Mouse (Mus musculus): ENCODE measurements around the gene Dhrs1. TPM values are rescaled to one million over a fixed set of nuclear protein-coding genes. Genes with fewer than 3 reads are reported as not detected.

Gene Dhrs1
- polyA plus RNA-seq, 1 experiment from 2014 or later: 39.4 TPM

DNA sequence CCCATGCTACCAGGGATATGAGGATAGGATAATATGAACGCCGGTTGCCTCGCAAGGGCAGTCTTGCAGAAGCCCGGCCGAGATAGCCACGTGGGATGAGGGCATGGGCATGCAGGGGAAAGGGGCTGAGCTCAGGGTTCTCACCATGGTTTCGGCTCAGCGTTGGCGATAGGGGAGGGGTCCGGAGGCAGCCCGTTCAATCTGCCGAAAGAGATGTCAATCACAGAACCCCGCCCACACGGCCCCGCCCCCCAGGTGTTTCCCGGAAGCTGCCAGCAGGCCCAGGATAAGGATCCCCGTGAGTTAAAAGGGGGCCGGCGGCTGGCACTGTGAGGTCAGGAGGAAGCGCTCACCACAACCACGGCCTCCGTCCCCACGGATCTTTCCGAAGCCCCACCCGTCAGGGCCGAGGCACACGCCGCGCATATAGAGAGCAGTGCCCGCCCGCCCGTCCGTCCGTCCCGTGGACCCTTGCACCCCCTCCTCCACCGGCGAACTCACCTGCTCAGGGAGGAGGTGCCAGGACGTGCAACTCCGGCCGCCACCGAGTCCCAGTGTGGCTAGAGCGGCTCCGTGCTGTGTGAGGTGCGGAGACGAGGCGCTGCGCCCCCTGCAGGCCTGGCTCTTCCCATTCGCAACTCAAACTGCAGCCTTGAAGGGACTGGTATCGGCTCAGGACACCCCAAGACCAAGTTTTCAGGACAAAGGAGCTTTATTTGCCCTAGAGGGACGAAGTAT lies 23.6 kb downstream of the Dhrs1 start, which contains the start of gene Rabggta:
TSS of gene Rabggta (minus strand) at position 564 of the 738 bp plus-strand sequence.
- ATAC-seq (ENCODE audit: insufficient read depth): peak; percentile 89
- peak within 1 kb of the TSS; percentile 85 for H3K4me3 ChIP-seq (replicated peaks)
- peaks cover 14% of the 10 kb centered on the region; the same call in 1 of the 2 replicates for H3K36me3 ChIP-seq (replicated peaks)
- H3K27me3 ChIP-seq: no peaks in the 10 kb centered on the region
- under 1% methylated on average over 50 of the region's 50 CpGs for WGBS (ENCODE audit: insufficient replicate concordance)
- no peaks in the 10 kb centered on the region for H3K9me3 ChIP-seq (replicated peaks)
- H3K4me2 ChIP-seq: peak within 1 kb of the TSS; percentile 87
- peak within 1 kb of the TSS; percentile 87 for H3K27ac ChIP-seq (replicated peaks)
- H3K4me1 ChIP-seq (replicated peaks): peaks cover 50% of the 10 kb centered on the region
- peak within 1 kb of the TSS; percentile 74 for H3K9ac ChIP-seq

DNA sequence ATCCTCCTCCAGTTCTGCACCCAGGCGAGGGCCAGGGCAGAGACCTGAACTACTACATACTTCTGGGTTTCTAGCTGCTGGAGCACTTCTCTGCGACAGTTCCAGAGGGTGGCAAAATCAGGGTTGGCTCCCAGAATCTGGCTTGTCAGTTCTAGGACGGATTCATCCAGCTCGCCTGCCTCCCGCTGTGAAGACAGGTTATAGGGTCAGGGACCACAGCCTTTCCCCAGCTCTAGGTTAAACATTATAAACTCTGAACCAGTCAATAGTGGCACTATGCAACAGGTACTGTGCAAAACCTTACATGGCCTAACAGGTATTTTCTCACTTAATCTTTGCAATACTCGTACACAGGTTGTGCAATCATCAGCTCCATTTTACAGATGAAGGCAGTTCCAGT lies 24.4 kb downstream of the Dhrs1 start:
- no peaks in the 10 kb centered on the region for H3K27me3 ChIP-seq
- 70% methylated on average over 6 of the region's 6 CpGs for WGBS (ENCODE audit: insufficient replicate concordance)
- H3K9me3 ChIP-seq (replicated peaks): no peaks in the 10 kb centered on the region
- H3K36me3 ChIP-seq (replicated peaks): peaks cover 14% of the 10 kb centered on the region; the same call in 1 of the 2 replicates
- peak overlapping the region; percentile 87 for H3K4me2 ChIP-seq
- peak overlapping the region; percentile 74; the same call in 1 of the 2 replicates for H3K9ac ChIP-seq
- peaks cover 50% of the 10 kb centered on the region for H3K4me1 ChIP-seq (replicated peaks)
- H3K4me3 ChIP-seq (replicated peaks): peak overlapping the region; percentile 85
- peak overlapping the region; percentile 87 for H3K27ac ChIP-seq (replicated peaks)
- no peak for ATAC-seq (ENCODE audit: insufficient read depth)

DNA sequence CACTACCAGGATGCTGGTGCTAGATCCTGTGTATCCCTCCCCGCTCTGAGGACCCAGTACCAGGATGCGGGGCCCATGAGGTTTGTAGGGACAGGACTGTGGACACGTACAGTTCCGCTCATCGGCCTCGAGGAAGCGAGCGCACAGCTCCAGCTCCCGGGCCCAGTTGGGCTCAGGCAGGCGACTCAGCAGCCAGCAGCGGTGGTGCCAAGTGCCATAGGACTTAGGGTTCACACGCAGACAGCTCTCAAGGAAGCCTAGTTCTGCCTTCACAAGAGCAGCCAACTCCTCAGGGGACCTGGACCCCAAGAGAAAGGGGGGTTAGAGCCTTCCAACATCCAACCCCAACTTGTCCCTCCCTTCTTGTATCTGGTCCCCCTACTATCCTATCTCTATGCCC lies 24.8 kb downstream of the Dhrs1 start:
- H3K4me2 ChIP-seq: peak overlapping the region; percentile 87
- no peak for ATAC-seq (ENCODE audit: insufficient read depth)
- no peaks in the 10 kb centered on the region for H3K27me3 ChIP-seq
- peak overlapping the region; percentile 85; the same call in 1 of the 2 replicates for H3K4me3 ChIP-seq (replicated peaks)
- H3K4me1 ChIP-seq (replicated peaks): peaks cover 50% of the 10 kb centered on the region
- H3K9me3 ChIP-seq (replicated peaks): no peaks in the 10 kb centered on the region
- peak overlapping the region; percentile 87 for H3K27ac ChIP-seq (replicated peaks)
- 91% methylated on average over 12 of the region's 12 CpGs for WGBS (ENCODE audit: insufficient replicate concordance)
- no peak overlapping the region for H3K9ac ChIP-seq
- peaks cover 14% of the 10 kb centered on the region; the same call in 1 of the 2 replicates for H3K36me3 ChIP-seq (replicated peaks)

DNA sequence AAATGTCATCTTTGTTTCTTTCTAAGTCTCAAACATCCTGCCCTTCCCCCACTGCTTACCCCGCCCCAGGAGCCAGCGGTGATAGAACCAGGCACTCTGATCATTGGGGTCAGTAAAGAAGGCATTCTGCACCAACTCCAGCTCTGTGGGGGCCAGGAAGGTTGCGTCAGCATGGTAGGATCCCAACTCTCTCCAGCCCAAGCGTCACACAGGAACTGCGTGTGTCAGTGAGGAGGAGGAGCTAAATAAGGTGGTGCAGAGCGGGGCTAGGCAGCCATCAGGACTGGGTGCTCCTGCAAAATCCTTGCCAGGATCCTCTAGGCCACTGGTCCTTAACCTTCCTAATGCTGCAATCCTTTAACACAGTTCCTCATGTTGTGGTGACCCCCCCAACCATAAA lies 25.8 kb downstream of the Dhrs1 start:
- no peak overlapping the region for H3K9ac ChIP-seq
- no peak overlapping the region for H3K4me2 ChIP-seq
- H3K27ac ChIP-seq (replicated peaks): no peak overlapping the region
- WGBS (ENCODE audit: insufficient replicate concordance): 79% methylated on average over 6 of the region's 6 CpGs
- H3K27me3 ChIP-seq: no peaks in the 10 kb centered on the region
- peaks cover 14% of the 10 kb centered on the region; the same call in 1 of the 2 replicates for H3K36me3 ChIP-seq (replicated peaks)
- no peak for ATAC-seq (ENCODE audit: insufficient read depth)
- H3K9me3 ChIP-seq (replicated peaks): no peaks in the 10 kb centered on the region
- peaks cover 48% of the 10 kb centered on the region for H3K4me1 ChIP-seq (replicated peaks)
- no peak overlapping the region for H3K4me3 ChIP-seq (replicated peaks)

DNA sequence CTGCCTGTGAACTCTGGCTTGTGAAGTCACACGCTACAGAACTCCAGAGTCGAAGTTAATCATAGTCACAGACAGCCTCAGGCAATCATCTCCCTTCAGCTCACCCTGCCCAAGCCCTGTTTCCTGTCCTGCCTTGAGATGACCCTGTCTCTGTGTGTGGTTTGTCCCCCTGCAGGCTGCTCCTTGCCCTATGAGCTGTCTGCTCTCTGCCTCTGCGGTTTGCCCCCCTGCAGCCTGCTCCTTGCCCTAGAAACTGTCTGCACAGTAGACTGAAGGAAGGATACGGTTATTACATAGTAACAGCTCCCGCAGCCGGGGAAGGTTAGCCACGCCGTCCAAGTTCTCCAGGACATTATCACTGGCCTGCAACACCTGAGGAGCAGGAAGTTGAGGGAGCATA lies 28.6 kb downstream of the Dhrs1 start:
- H3K27ac ChIP-seq (replicated peaks): no peak overlapping the region
- peaks cover 12% of the 10 kb centered on the region; the same call in 1 of the 2 replicates for H3K27me3 ChIP-seq
- peaks cover 42% of the 10 kb centered on the region for H3K4me1 ChIP-seq (replicated peaks)
- no peak overlapping the region for H3K4me2 ChIP-seq
- WGBS (ENCODE audit: insufficient replicate concordance): 67% methylated on average over 8 of the region's 8 CpGs
- H3K36me3 ChIP-seq (replicated peaks): peaks cover 14% of the 10 kb centered on the region; the same call in 1 of the 2 replicates
- H3K9ac ChIP-seq: no peak overlapping the region
- ATAC-seq (ENCODE audit: insufficient read depth): no peak
- H3K9me3 ChIP-seq (replicated peaks): no peaks in the 10 kb centered on the region
- H3K4me3 ChIP-seq (replicated peaks): no peak overlapping the region

DNA sequence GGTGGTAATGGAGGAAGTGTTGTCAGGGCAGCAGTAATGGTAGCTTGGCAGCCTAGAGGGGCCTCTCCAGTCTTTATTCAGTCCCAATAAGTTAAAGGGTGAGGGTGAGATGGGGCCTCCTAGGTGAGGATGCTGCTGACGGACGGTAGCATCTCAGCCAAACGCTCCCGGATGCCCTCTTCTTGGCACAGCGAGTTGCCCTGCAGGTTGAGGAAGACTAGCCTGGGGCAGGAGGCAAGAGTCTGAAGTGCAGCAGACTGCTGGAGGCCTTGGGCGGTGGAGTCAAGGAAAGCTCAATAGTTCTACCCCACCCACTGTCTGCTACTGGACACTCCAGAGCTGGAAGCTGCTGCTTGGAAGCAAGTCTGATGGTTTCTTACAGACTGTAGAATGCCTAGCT lies 29.2 kb downstream of the Dhrs1 start:
- peaks cover 12% of the 10 kb centered on the region; the same call in 1 of the 2 replicates for H3K27me3 ChIP-seq
- H3K9ac ChIP-seq: no peak overlapping the region
- H3K27ac ChIP-seq (replicated peaks): no peak overlapping the region
- H3K9me3 ChIP-seq (replicated peaks): no peaks in the 10 kb centered on the region
- no peak overlapping the region for H3K4me3 ChIP-seq (replicated peaks)
- H3K4me2 ChIP-seq: no peak overlapping the region
- no peak for ATAC-seq (ENCODE audit: insufficient read depth)
- peaks cover 14% of the 10 kb centered on the region; the same call in 1 of the 2 replicates for H3K36me3 ChIP-seq (replicated peaks)
- H3K4me1 ChIP-seq (replicated peaks): peaks cover 36% of the 10 kb centered on the region
- 83% methylated on average over 6 of the region's 6 CpGs for WGBS (ENCODE audit: insufficient replicate concordance)

DNA sequence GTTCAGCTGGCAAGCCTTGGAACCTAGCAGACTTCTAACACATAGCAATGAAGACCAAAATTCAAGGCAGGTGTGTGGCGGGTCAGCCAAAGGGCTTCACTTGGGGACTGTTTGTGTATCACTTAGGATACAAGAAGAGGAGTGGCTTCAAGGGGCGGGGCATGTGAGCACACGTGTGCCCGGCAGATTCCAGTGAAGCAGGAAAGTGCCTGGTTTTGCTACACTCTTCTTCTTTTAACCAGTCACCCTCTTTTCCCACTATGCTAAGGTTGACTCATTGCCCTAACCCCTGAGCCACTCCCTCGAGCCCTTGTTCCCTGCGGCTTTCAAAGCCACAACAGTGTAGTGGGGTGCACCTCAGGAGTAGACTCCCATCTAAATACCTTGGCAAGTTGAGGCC lies 30.6 kb downstream of the Dhrs1 start:
- ATAC-seq (ENCODE audit: insufficient read depth): no peak
- H3K4me2 ChIP-seq: no peak overlapping the region
- 29% methylated on average over 6 of the region's 6 CpGs for WGBS (ENCODE audit: insufficient replicate concordance)
- no peak overlapping the region for H3K4me3 ChIP-seq (replicated peaks)
- peaks cover 34% of the 10 kb centered on the region for H3K4me1 ChIP-seq (replicated peaks)
- peaks cover 12% of the 10 kb centered on the region; the same call in 1 of the 2 replicates for H3K27me3 ChIP-seq
- no peaks in the 10 kb centered on the region for H3K9me3 ChIP-seq (replicated peaks)
- H3K36me3 ChIP-seq (replicated peaks): peaks cover 14% of the 10 kb centered on the region; the same call in 1 of the 2 replicates
- H3K9ac ChIP-seq: no peak overlapping the region
- no peak overlapping the region for H3K27ac ChIP-seq (replicated peaks)

DNA sequence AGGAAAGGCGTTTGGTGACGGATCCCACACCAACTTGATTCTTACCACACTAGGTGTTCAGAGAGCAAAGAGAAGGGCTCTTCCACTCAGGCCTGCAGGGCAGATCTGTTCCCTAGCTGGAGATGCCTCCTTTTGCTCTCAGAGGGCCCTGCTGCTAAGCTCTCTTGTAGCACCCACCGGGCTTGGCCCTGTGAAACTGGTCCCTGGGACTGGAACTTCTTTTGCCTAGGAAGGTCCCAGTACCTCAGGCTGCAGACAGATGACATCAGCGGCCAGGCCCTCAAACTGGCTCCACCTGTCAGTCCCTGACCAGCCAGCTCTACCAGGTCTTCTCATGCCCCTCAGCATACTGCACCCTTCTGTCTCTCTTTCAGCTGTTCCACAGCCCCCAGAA lies 31.8 kb downstream of the Dhrs1 start, which contains the start of gene Tgm1:
TSS of gene Tgm1 (minus strand) at position 198 of the 394 bp plus-strand sequence.
- H3K9ac ChIP-seq: peak within 1 kb of the TSS; percentile 21; the same call in 1 of the 2 replicates
- no peaks in the 10 kb centered on the region for H3K9me3 ChIP-seq (replicated peaks)
- peak; percentile 11; the same call in 1 of the 2 replicates for ATAC-seq (ENCODE audit: insufficient read depth)
- H3K36me3 ChIP-seq (replicated peaks): peaks cover 7% of the 10 kb centered on the region; the same call in 1 of the 2 replicates
- H3K27me3 ChIP-seq: peaks cover 12% of the 10 kb centered on the region; the same call in 1 of the 2 replicates
- H3K4me2 ChIP-seq: peak within 1 kb of the TSS; percentile 66
- peaks cover 34% of the 10 kb centered on the region for H3K4me1 ChIP-seq (replicated peaks)
- 13% methylated on average over 4 of the region's 4 CpGs for WGBS (ENCODE audit: insufficient replicate concordance)
- peak within 1 kb of the TSS; percentile 43 for H3K4me3 ChIP-seq (replicated peaks)
- H3K27ac ChIP-seq (replicated peaks): no peak within 1 kb of the TSS

DNA sequence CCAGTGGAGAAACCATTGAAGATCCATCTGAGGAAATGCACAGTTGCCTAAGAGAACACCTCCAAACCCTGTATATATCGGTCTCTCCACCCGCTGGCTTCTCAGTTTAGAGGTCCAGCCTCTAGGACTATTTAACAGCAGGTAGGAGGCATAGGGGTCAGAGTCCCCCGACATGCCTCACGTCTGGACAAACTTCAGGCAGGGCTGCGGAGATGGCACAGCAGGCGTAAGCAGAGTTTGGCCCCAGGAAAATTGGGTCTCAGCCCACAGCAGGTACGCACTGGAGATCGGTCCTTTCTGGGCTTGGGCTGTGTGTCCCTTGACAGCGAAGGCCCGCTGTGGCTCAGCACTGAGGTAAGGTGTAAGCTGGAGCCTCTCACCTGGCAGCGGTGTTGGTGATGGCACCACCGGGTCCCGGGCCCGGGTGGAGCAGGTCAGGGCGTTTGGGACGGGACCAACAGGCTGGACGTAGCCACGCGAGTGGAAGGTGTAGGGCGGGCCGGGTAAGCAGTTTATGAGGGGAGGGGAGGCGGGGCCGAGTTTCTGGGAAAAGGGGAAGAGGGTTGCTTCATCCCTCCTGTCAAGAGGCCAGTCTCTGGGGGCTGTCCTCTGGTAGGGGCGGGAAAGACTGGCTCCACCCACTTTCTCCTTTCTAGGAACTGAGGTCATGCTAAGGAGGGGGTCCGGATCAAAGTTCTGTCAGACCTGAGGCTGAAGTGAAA lies 32.3 kb downstream of the Dhrs1 start:
- ATAC-seq (ENCODE audit: insufficient read depth): peak; percentile 66
- WGBS (ENCODE audit: insufficient replicate concordance): 12% methylated on average over 25 of the region's 25 CpGs

DNA sequence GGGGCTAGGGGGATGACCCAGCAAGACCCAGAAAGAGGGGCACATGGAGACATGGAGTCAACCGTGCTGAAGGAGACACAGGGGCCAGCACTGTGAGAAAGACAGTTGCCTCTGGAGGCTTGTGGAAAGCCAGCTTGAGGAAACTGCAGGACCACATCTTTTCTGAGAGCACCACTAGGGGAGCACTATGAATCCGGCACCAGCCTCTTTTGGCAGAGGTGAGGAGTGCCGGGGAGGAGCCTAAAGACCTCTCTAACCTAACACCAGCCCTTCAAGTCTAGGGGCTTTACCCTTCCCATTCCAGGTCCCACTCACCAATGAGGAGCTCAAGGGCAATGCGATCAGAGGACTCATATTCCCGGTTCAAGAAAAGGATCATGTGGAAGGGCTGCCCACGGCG lies 33.7 kb downstream of the Dhrs1 start:
- Histone ChIP-seq H3K4me2 (no peak overlapping the region), H3K27ac (replicated peaks) (no peak overlapping the region), H3K4me3 (replicated peaks) (no peak overlapping the region), H3K27me3 (peaks cover 12% of the 10 kb centered on the region; the same call in 1 of the 2 replicates), H3K9me3 (replicated peaks) (no peaks in the 10 kb centered on the region), H3K4me1 (replicated peaks) (peaks cover 44% of the 10 kb centered on the region), H3K9ac (no peak overlapping the region), H3K36me3 (replicated peaks) (no peaks in the 10 kb centered on the region)
- no peak for ATAC-seq (ENCODE audit: insufficient read depth)
- WGBS (ENCODE audit: insufficient replicate concordance): 74% methylated on average over 7 of the region's 7 CpGs

More for the DNA sequence above, 32.3 kb downstream of the Dhrs1 start:
- H3K9me3 ChIP-seq (replicated peaks): no peaks in the 10 kb centered on the region
- H3K27ac ChIP-seq (replicated peaks): no peak overlapping the region
- H3K4me1 ChIP-seq (replicated peaks): peaks cover 34% of the 10 kb centered on the region
- H3K27me3 ChIP-seq: peaks cover 12% of the 10 kb centered on the region; the same call in 1 of the 2 replicates
- H3K4me3 ChIP-seq (replicated peaks): peak overlapping the region; percentile 43
- peak overlapping the region; percentile 66 for H3K4me2 ChIP-seq
- H3K9ac ChIP-seq: peak overlapping the region; percentile 21; the same call in 1 of the 2 replicates
- H3K36me3 ChIP-seq (replicated peaks): peaks cover 1% of the 10 kb centered on the region; the same call in 1 of the 2 replicates

DNA sequence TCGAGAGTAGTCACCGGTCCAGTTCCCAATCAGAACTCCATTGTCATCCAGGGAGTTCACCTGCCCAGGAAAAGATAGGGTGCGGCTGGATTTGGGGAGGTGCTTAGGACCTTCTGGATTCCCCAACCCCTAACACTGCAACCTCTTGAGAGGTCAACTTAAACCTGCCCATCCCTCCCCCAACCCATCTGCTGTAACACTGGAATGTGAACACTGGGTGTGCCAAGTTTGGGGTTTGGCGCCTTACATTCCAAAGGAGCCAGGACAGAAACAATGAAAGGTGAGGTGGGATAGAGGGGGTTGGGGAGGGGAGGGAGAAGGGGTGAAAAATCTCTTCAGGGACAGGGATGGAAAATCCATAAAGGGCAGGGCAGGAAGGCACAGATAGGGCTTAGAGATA lies 36.0 kb downstream of the Dhrs1 start:
- Histone ChIP-seq H3K27ac (replicated peaks) (no peak overlapping the region), H3K9me3 (replicated peaks) (no peaks in the 10 kb centered on the region), H3K4me3 (replicated peaks) (no peak overlapping the region), H3K4me2 (no peak overlapping the region), H3K36me3 (replicated peaks) (no peaks in the 10 kb centered on the region), H3K27me3 (peaks cover 12% of the 10 kb centered on the region; the same call in 1 of the 2 replicates), H3K9ac (no peak overlapping the region), H3K4me1 (replicated peaks) (peaks cover 45% of the 10 kb centered on the region)
- WGBS (ENCODE audit: insufficient replicate concordance): 82% methylated on average over 4 of the region's 4 CpGs
- ATAC-seq (ENCODE audit: insufficient read depth): no peak

All from liver, embryonic 15.5 days (tissue).